8 mouse cellular contexts compared by ENCODE assay signal in genomic region chr6:110645411-110646361, GRCm38 (mm10). TPM values are rescaled to one million over a fixed set of nuclear protein-coding genes. Genes with fewer than 3 reads are reported as not detected.
DNase-seq lines count a peak whose midpoint lies in the region; ATAC-seq lines count a peak whose summit lies in the region.

Grm7 (plus strand) TSS chr6:110645581.

- WGBS in neural tube, embryonic 14.5 days, result under 1% methylated on average over 64 of the region's 65 CpGs

- peaks cover 4% of the 10 kb centered on the region; the same call in 1 of the 2 replicates for H3K4me1 ChIP-seq in neural tube, embryonic 14.5 days (ENCODE audit: control insufficient read depth, insufficient read depth, low read length)

- no peaks in the 10 kb centered on the region for H3K36me3 ChIP-seq in neural tube, embryonic 14.5 days (ENCODE audit: control insufficient read depth, insufficient read depth, low read length)

- no peaks in the 10 kb centered on the region for H3K9me3 ChIP-seq in neural tube, embryonic 14.5 days (ENCODE audit: control insufficient read depth, low read length)

- H3K27ac ChIP-seq in neural tube, embryonic 14.5 days (ENCODE audit: low read depth, low read length), result peak within 1 kb of the TSS; percentile 72

- peak within 1 kb of the TSS; percentile 43 for H3K9ac ChIP-seq in neural tube, embryonic 14.5 days (replicated peaks; ENCODE audit: low read depth, low read length)

- 0 out of 2 replicates have a peak, but pooled peaks have one; percentile 14 for ATAC-seq in granulocyte monocyte progenitor cell, adult 5-6 weeks (replicated peaks; ENCODE audit: poor library complexity, severe bottlenecking)
- peak; percentile 90 for ATAC-seq in neural tube, embryonic 14.5 days (ENCODE audit: low read depth)
- ATAC-seq in megakaryocyte progenitor cell, adult 5-6 weeks (replicated peaks; ENCODE audit: poor library complexity), result no peak

- DNase-seq in kidney, postnatal 10 days, result peak; percentile 27
- no peak for DNase-seq in kidney, postnatal 25 days
- DNase-seq in cerebellum, postnatal 4 days (ENCODE audit: low spot score in 2 of 2), result peak; percentile 25 to 37
- peak; percentile 52 to 59 for DNase-seq in left cerebral cortex, adult 8-10 months (ENCODE audit: low spot score in 2 of 2)
- no peak for DNase-seq in gastrocnemius, postnatal 10 days

- peak within 1 kb of the TSS; percentile 68 for H3K4me2 ChIP-seq in neural tube, embryonic 14.5 days (ENCODE audit: low read depth, low read length)

- no peaks in the 10 kb centered on the region for H3K27me3 ChIP-seq in neural tube, embryonic 14.5 days (ENCODE audit: control insufficient read depth, insufficient read depth, low read length)

- peak within 1 kb of the TSS; percentile 61 for H3K4me3 ChIP-seq in neural tube, embryonic 14.5 days (ENCODE audit: low read depth, low read length)

RNA-seq across cellular contexts. Expression of gene Grm7, which starts in this region (rescaled TPM):
- total RNA-seq in granulocyte monocyte progenitor cell, adult 5-6 weeks (2014; fragmentation: Nextera tagmentation), result not detected in 2 replicates
- not detected in 2 replicates for total RNA-seq in granulocyte monocyte progenitor cell, adult 5-6 weeks (2017)
- total RNA-seq in left cerebral cortex, adult 8-10 months (2022), result 10 to 100 TPM; 68.3 to 77.4 (median 74.3) TPM
- polyA plus RNA-seq in neural tube, embryonic 14.5 days (2014; fragmentation: Nextera tagmentation; extraction: Ambion mirVana), result 46.0 and 53.9 TPM in 2 replicates
- total RNA-seq in megakaryocyte progenitor cell, adult 5-6 weeks (2015), result not detected in 2 replicates
- total RNA-seq in megakaryocyte progenitor cell, adult 5-6 weeks (2017), result not detected in 2 replicates
- total RNA-seq in gastrocnemius, postnatal 10 days (2021), result under 1 TPM; 0.29 to 0.49 TPM

Comparison
In these comparisons a context has a peak if more than half of its experiments do, and no peak if none do; other contexts are left out.
1. RNA of gene Grm7 (total RNA-seq): 68.3 to 77.4 TPM in left cerebral cortex, adult 8-10 months; 0.29 to 0.49 TPM in gastrocnemius, postnatal 10 days, not detected in granulocyte monocyte progenitor cell, adult 5-6 weeks and not detected in megakaryocyte progenitor cell, adult 5-6 weeks; every median in the first group is over 10 times any median in the second.
2. DNase-seq: peak in kidney, postnatal 10 days (single experiment), cerebellum, postnatal 4 days (2 of 2) and left cerebral cortex, adult 8-10 months (2 of 2); none in kidney, postnatal 25 days (0 of 2) and gastrocnemius, postnatal 10 days (single experiment).
3. Peak in ATAC-seq in granulocyte monocyte progenitor cell, adult 5-6 weeks; RNA of the gene not detected or under 1 TPM.